Mouse (Mus musculus) embryonic fibroblast, embryonic 13.5 days (primary cell): Measurements from ENCODE around the gene Prg2. TPM values are rescaled to one million over a fixed set of nuclear protein-coding genes. Genes with fewer than 3 reads are reported as not detected.

Experiments used
- H3K27ac ChIP-seq: 2 replicates; pipeline ENCODE4 v1.5.1; 2012; ENCODE audit warnings: low read length, control low read depth, inconsistent platforms; ENCODE audit not compliant: insufficient read depth
- H3K4me1 ChIP-seq: 2 replicates; pipeline ENCODE4 v1.6.1; 2011; ENCODE audit warnings: low read length; ENCODE audit not compliant: control insufficient read depth, insufficient read depth
- H3K4me3 ChIP-seq: 2 replicates; pipeline ENCODE4 v1.5.1; 2011; ENCODE audit warnings: mild to moderate bottlenecking, control low read depth, low read length; ENCODE audit not compliant: insufficient read depth
- CTCF ChIP-seq: IDR thresholded peaks from 2 replicates; pipeline ENCODE4 v1.5.1; 2011; ENCODE audit warnings: mild to moderate bottlenecking, control low read depth, low read length, moderate library complexity, borderline replicate concordance; ENCODE audit not compliant: insufficient read depth
- POLR2A ChIP-seq: IDR thresholded peaks from 2 replicates; pipeline ENCODE4 v1.6.1; 2011; ENCODE audit warnings: low read depth, mild to moderate bottlenecking, control low read depth, low read length, moderate library complexity
- polyA plus RNA-seq: library from polyadenylated mRNA; stranded (reverse); fragments of >200 nt; gene quantifications from 2 replicates; pipeline ENCODE4 v1.2.4, GENCODE M21; 2011; ENCODE audit warnings: low read depth; ENCODE audit not compliant: missing spikeins, insufficient read length

Gene Prg2
- polyA plus RNA-seq = not detected in 2 replicates

DNA sequence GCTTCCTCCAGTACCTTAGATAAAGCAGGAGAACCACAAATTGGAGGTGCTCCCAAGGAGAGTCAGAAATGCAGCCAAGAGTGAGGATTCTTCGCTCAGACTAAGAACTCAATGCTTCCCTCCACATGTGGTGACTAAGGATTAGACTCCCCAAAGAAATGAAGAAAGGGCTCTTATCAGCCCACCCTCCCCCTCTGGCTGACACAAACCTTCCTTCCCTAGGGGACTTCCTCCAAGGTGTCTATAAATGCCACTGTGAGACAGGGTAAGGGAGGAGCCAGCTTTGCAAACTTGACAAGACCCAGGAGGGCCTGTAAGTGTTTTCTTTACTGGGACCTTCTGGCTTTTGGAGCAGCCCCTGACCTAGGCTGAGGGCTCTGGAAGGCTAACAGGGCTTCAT is at the start of gene Prg2:
Prg2 (plus strand) TSS at position 274 of the 400 bp plus-strand sequence.
- TF ChIP-seq CTCF (no peak), POLR2A (no peak)
- H3K27ac ChIP-seq = no peak within 1 kb of the TSS

DNA sequence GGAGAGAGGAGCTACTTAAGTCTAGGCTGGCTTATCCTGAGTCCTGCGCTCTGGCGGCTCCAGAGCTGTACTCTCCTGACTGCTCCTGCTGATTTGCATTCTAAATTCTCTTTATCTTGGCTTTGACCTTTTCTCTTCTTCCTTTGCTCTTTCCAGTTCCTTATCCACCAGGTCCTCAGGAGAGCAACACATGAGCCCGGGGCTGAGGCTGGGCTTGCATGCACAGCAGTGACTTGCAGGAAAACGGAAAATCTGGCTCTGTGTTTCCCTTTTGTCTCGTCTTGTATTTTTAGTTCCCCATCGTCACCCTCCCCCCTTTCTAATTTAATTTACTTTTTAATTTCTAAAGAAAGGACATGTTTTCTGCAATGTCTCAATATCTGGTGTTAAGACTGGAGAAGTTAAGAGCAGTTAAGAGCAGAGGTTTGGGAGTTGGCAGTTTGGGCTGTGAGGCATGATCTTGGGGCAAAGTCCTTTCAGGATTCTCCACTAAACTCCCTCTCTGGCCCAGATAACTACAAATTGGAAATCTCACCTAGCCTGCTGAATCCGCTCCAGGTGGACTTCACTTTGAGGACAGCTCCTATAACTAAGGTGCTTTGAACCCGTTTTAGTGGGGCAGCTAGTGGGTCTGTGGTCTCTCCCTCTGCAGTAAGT is 46.1 kb upstream of the Prg2 start:
- Histone ChIP-seq H3K4me1 (no peaks in the 10 kb centered on the region), H3K27ac (no peak overlapping the region), H3K4me3 (no peak overlapping the region)
- TF ChIP-seq POLR2A = no peak
- TF ChIP-seq CTCF = no peak

More for the DNA sequence above, at the start of gene Prg2:
- no peaks in the 10 kb centered on the region for H3K4me1 ChIP-seq
- no peak within 1 kb of the TSS for H3K4me3 ChIP-seq

- no peak overlapping the region for H3K4me3 ChIP-seq
- TF ChIP-seq CTCF = no peak
- no peak for TF ChIP-seq POLR2A
- no peaks in the 10 kb centered on the region for H3K4me1 ChIP-seq
These were observed 45.6 kb upstream of the Prg2 start for GRCm38 (mm10) chr2:84934649-84935007.

GRCm38 (mm10) chr2:84935065-84935464 is 45.2 kb upstream of the Prg2 start:
- no peak for TF ChIP-seq CTCF
- TF ChIP-seq POLR2A = no peak
- H3K4me1 ChIP-seq = no peaks in the 10 kb centered on the region
- H3K4me3 ChIP-seq = no peak overlapping the region
- H3K27ac ChIP-seq = no peak overlapping the region

More at GRCm38 (mm10) chr2:84934649-84935007, 45.6 kb upstream of the Prg2 start:
- no peak overlapping the region for H3K27ac ChIP-seq

DNA sequence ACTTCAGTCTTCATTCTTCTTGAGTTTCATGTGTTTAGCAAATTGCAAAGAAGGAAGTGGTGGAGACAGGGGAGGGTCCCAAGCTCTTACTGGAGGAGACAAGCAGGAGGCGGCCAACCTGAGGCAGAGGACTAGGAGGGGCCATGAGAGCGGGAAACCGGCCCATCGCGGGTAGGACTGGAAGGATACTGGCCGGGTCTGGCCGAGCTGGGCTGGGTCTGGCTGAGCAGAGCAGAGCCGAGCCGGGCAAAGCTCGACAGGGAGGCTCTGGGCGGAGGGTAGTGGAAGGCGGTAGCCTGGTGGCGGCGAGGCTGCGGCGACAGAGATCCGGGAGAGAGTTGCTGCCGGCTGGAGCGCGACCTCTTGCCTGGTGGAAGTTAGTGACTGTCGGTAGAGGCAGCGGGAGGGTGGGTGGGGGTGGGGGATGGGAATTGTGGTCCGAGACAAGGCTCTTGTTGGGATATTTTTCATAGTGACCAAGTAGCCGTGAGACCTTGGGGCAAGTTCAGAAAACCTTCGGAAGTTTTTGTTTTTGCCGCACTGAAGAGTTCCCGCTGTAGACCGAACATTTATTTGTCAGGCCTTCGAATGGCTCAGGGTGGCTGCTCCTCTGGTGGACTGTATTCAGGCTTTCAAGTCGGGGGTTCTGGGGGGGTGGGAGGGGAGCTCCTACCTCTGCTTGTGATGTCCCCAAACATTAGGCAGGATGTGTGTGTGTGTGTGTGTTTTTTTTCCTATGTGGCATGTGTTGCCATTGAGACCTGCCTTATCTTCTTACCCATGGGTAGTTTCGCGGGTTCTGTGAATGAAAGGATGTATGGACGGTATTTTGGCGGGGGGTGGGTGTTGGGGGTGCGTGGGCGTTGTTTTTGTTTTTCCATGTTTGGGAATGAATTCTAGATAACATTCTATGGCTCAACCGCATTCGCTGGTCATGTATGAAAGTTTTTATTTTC is 43.5 kb upstream of the Prg2 start, which contains the start of gene Slc43a3:
Slc43a3 (plus strand) TSS at position 106 of the 956 bp plus-strand sequence.
- Histone ChIP-seq H3K27ac (no peak within 1 kb of the TSS), H3K4me1 (no peaks in the 10 kb centered on the region), H3K4me3 (peak within 1 kb of the TSS; percentile 20)
- peak; percentile 77 for TF ChIP-seq POLR2A
- no peak for TF ChIP-seq CTCF

DNA sequence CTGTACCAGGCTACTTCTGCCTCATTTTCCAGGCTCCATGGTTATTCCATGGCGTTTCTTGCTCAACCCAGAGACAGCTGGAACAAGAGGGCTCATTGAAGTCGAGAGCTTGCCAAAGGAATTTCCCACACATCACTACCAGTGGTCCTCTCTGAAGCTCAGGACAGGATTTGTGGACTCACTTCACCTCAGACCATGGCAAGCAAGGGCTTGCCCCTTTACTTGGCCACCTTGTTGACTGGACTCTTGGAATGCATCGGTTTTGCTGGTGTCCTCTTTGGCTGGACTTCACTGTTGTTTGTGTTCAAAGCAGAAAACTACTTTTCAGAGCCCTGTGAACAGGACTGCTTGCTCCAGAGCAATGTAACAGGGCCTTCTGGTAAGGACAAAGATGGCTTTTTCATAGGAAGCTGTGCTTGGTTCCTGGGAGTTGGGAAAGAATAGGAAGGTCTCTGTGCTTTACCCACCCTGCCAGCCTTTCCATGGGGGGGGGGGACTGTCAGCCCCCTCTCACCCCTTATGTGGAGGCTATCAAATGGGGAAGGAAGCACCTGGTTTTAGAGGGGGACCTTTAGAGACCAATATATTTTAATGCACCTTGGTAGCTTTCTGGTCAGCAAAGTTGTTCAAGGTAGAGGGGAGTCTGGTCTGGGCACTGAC is 42.6 kb upstream of the Prg2 start:
- TF ChIP-seq CTCF (no peak), POLR2A (no peak)
- H3K27ac ChIP-seq = no peak overlapping the region
- H3K4me1 ChIP-seq = no peaks in the 10 kb centered on the region
- no peak overlapping the region for H3K4me3 ChIP-seq

- H3K27ac ChIP-seq = no peak overlapping the region
- no peak for TF ChIP-seq CTCF
- TF ChIP-seq POLR2A = no peak
- no peak overlapping the region for H3K4me3 ChIP-seq
- H3K4me1 ChIP-seq = no peaks in the 10 kb centered on the region
These were observed 41.9 kb upstream of the Prg2 start for GRCm38 (mm10) chr2:84938249-84938946.

DNA sequence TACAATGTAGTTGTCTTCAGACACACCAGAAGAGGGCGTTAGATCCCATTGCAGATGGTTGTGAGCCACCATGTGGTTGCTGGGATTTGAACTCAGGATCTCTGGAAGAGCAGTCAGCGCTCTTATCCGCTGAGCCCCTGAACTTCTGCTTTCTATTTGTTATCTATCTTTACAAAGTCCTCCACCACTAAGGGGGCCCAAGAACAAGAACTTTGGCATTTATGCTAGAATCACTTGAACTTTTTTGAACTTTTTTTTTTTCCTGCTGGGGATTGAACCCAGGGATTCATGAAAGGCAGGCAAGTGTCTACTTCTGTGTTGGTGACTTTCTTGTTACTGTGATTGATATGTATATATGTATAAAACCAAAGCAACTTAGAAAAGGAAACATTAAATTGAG is 41.0 kb upstream of the Prg2 start:
- Histone ChIP-seq H3K4me1 (no peaks in the 10 kb centered on the region), H3K27ac (no peak overlapping the region), H3K4me3 (no peak overlapping the region)
- TF ChIP-seq CTCF (no peak), POLR2A (no peak)

DNA sequence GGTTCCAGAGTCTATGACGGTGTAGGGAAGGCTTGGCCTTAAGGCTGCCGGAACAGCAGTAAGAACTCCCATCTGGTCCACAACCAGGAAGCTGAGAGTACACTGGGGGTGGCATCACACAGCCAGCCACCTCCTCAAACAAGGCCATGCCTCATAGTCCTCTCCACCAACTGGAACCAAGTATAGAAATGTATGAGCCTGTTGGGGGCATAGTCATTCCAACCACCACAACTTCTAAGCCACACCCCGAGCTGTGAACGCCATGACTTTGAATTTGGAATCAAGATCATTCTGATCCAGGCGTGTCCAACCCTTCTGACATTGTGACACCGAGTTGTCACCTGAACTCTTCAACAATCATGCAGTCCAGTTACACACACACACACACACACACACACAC is 40.5 kb upstream of the Prg2 start:
- Histone ChIP-seq H3K4me1 (no peaks in the 10 kb centered on the region), H3K27ac (no peak overlapping the region), H3K4me3 (no peak overlapping the region)
- TF ChIP-seq CTCF (no peak), POLR2A (no peak)
